Mouse (Mus musculus) erythroblast, embryonic 14.5 days (primary cell): Measurements from ENCODE around the gene Znfx1.

Experiments used
- GATA1 ChIP-seq: IDR thresholded peaks from 2 replicates; pipeline ENCODE4 v1.6.1; 2012; ENCODE audit warnings: low read length, inconsistent platforms, mixed read lengths
- TAL1 ChIP-seq: IDR thresholded peaks from 3 replicates; pipeline ENCODE4 v1.6.1; 2012; ENCODE audit warnings: low read length, inconsistent platforms, mixed read lengths

- TF ChIP-seq GATA1: no peak
- TF ChIP-seq TAL1: no peak
Measured at GRCm38 (mm10) chr2:167109506-167109905, 46.7 kb upstream of the Znfx1 start.
